Mouse (Mus musculus) stomach, postnatal 0 days (tissue): ENCODE results near the gene Pik3c2g.

ENCODE experiments used
- CTCF ChIP-seq: IDR thresholded peaks from 2 replicates; pipeline ENCODE4 v1.5.1; 2016; ENCODE audit warnings: antibody characterized with exemption, low read depth, mild to moderate bottlenecking, moderate library complexity
- EP300 ChIP-seq: optimal IDR thresholded peaks from 2 replicates; pipeline ENCODE3; 2016; ENCODE audit warnings: antibody characterized with exemption

DNA sequence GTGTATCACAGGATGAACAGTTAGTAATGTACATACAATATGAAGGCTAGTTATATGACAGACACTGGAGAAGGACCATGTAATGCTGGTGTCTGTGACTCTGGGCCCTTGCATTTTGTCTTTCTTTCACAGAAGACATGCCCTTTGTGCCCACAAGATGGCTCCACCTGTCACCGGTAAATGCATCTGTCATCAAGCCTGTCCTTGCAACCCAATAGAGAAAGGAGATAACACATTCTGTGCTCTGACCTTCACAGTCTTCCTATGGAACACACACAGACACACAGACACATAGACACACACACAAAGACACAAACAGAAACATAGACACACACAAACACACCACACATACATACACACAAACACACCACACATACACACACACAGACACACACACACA, 75.4 kb downstream of the Pik3c2g start:
- TF ChIP-seq CTCF (peak; percentile 76), EP300 (no peak)
